Mouse (Mus musculus): ENCODE data around the gene Gm11983. TPM values are rescaled to one million over a fixed set of nuclear protein-coding genes. Genes with fewer than 3 reads are reported as not detected.
"Not testable (repeated sequence)": the region's sequence is repeated elsewhere in the genome, so short reads cannot be mapped to it uniquely, and the experiment has no call there.

The Gm11983 gene
- polyA plus RNA-seq (2021): not detected

- ATAC-seq (no peak), DNase-seq (ENCODE audit: low read depth, low spot score) (no peak)
- ChIA-PET CTCF (no interaction called here), POLR2A (no interaction called here)
- peaks cover 2% of the 10 kb centered on the region for H3K27me3 ChIP-seq
- no peak for TF ChIP-seq CTCF (IDR thresholded peaks at IDR 0.05)
- in situ Hi-C loops (cut with MboI; ENCODE audit: low pct_unique_long_range_greater_than_20kb): no loop called here
These were observed at the start of gene Gm11983 for GRCm38 (mm10) chr11:6837554-6837953. Gm11983 (minus strand) TSS chr11:6837654.

- in situ Hi-C loops (cut with MboI; ENCODE audit: low pct_unique_long_range_greater_than_20kb): loop anchor here (5.0 kb wide), 1 partner anchor 259 kb away; no protein-coding TSS in a partner anchor
- DNase-seq (ENCODE audit: low read depth, low spot score); ATAC-seq; POLR2A ChIA-PET; H3K27me3 ChIP-seq: not testable (repeated sequence)
- CTCF ChIA-PET: interaction anchor here (1.6 kb wide), 1 partner anchor 13 kb away, joined by 8 read pairs; no protein-coding TSS in a partner anchor
These were observed 45.6 kb upstream of the Gm11983 start for GRCm38 (mm10) chr11:6883045-6883444.

DNA sequence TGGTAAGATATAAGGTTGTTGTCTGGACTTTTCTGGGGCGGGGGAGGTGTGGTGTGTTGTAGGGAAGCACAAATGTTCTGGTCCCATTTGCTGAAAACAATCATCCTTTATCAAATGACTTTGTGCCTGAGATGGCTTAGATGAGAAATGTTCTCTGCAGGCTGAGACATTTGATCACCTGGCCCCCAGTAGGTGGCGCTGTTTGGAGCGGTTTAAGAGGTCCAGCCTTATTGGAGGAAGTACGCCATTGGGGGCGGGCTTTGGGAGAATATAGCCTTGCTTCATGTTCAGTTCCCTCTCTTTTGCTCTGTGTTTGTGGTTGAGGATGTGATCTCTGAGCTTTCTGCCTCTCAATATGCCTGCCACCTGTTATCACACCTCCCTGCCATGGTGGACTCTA lies 44.2 kb upstream of the Gm11983 start:
- ChIA-PET CTCF (interaction anchor here (1.0 to 1.6 kb wide), 3 partner anchors 11 to 262 kb away, joined by 3 to 8 read pairs (median 4); no protein-coding TSS in a partner anchor), POLR2A (no interaction called here)
- DNase-seq (ENCODE audit: low read depth, low spot score): no peak
- no peaks in the 10 kb centered on the region for H3K27me3 ChIP-seq
- peak; percentile 79 for TF ChIP-seq CTCF (IDR thresholded peaks at IDR 0.05)
- no peak for ATAC-seq
- in situ Hi-C loops (cut with MboI; ENCODE audit: low pct_unique_long_range_greater_than_20kb): loop anchor here (5.0 kb wide), 1 partner anchor 261 kb away; no protein-coding TSS in a partner anchor

GRCm38 (mm10) chr11:6877740-6878139 lies 40.3 kb upstream of the Gm11983 start:
- no peak for DNase-seq (ENCODE audit: low read depth, low spot score)
- CTCF ChIA-PET: interaction anchor here (1.0 kb wide), 1 partner anchor 9 kb away, joined by 3 read pairs; no protein-coding TSS in a partner anchor
- POLR2A ChIA-PET: interaction anchor here (0.9 kb wide), 1 partner anchor 18 kb away, joined by 3 read pairs; no protein-coding TSS in a partner anchor
- ATAC-seq: no peak
- no peak for TF ChIP-seq CTCF (IDR thresholded peaks at IDR 0.05)
- in situ Hi-C loops (cut with MboI; ENCODE audit: low pct_unique_long_range_greater_than_20kb): no loop called here
- peaks cover 7% of the 10 kb centered on the region for H3K27me3 ChIP-seq

GRCm38 (mm10) chr11:6870947-6871346 lies 33.5 kb upstream of the Gm11983 start:
- ATAC-seq (no peak), DNase-seq (ENCODE audit: low read depth, low spot score) (no peak)
- no peak for TF ChIP-seq CTCF (IDR thresholded peaks at IDR 0.05)
- ChIA-PET CTCF (interaction anchor here (0.9 to 2.3 kb wide), 3 partner anchors 9 to 11 kb away, joined by 3 to 8 read pairs (median 5); no protein-coding TSS in a partner anchor), POLR2A (no interaction called here)
- H3K27me3 ChIP-seq: peaks cover 7% of the 10 kb centered on the region
- in situ Hi-C loops (cut with MboI; ENCODE audit: low pct_unique_long_range_greater_than_20kb): no loop called here

DNA sequence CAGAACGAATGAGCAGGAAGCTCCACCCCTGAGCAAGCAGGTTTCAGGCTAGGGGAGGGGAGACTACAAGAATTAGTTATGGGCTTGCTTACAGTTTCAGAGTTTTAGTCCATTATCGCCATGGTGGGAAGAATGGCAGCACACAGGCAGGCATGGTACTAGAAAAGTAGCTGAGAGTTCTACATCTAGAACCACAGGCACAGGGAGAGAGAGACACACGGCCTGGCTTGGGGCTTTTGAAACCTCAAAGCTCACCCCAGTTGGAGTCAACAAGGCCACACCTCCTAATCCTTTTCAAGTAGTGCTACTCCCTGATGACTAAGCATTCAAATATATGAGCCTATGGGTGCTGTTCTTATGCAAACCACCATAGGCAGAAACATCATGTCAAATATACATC lies 28.1 kb upstream of the Gm11983 start:
- in situ Hi-C loops (cut with MboI; ENCODE audit: low pct_unique_long_range_greater_than_20kb): no loop called here
- DNase-seq (ENCODE audit: low read depth, low spot score) (no peak), ATAC-seq (no peak)
- CTCF ChIA-PET: no interaction called here
- POLR2A ChIA-PET: no interaction called here
- no peaks in the 10 kb centered on the region for H3K27me3 ChIP-seq
- no peak for TF ChIP-seq CTCF (IDR thresholded peaks at IDR 0.05)

- TF ChIP-seq CTCF (IDR thresholded peaks at IDR 0.05): no peak
- in situ Hi-C loops (cut with MboI; ENCODE audit: low pct_unique_long_range_greater_than_20kb): no loop called here
- CTCF ChIA-PET: interaction anchor here (1.2 kb wide), 1 partner anchor 9 kb away, joined by 3 read pairs; no protein-coding TSS in a partner anchor
- no peak for DNase-seq (ENCODE audit: low read depth, low spot score)
- POLR2A ChIA-PET: no interaction called here
- H3K27me3 ChIP-seq: no peaks in the 10 kb centered on the region
- ATAC-seq: no peak
These were observed 24.7 kb upstream of the Gm11983 start for GRCm38 (mm10) chr11:6862185-6862584.

DNA sequence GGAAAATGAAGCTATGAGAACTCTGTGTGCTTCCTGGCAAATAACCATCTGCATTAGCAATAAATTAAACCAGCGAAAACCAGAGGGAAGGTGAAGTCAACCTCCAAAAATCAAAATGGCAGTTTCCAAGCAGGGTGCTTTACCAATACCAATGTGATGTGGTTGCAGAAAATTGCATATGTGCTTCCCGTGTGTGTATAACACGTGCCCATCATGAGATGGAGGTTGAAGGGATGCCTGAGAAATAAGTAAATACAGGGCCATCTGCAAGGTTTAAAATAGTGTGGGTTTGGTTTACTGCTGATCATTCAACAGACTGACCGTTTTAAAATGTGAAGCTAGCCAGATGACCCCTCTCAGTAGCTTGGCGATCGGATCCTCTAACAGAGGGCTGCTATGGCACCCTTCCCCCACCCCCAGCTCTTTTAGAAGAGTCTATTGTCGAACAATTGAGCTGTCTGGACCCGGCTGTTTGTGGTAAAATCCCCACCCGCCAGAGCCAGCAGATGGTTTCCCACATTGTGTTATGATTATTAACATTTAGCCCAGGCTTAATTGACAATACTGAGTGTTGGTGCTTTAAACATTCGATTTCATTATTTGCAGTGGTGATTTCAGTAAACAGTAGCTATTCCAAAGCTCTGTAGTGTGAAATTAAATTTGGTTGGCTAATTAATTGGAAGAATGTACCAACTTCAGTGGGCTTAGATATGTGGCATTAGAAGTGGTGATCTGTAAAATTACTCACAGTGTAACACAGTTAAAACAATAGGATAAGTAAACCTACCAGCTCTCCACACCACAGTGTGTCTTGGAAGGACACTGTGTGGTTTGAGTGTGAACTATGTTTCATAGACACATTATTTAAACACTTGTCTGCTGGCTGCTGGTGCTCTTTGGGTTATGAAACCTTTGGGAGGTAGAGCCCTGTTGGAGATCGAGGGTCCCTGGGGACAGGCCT lies 22.7 kb upstream of the Gm11983 start:
- no peaks in the 10 kb centered on the region for H3K27me3 ChIP-seq
- in situ Hi-C loops (cut with MboI; ENCODE audit: low pct_unique_long_range_greater_than_20kb): no loop called here
- no peak for TF ChIP-seq CTCF (IDR thresholded peaks at IDR 0.05)
- DNase-seq (ENCODE audit: low read depth, low spot score) (no peak), ATAC-seq (no peak)
- ChIA-PET POLR2A (interaction anchor here (1.2 kb wide), 1 partner anchor 17 kb away, joined by 3 read pairs; no protein-coding TSS in a partner anchor), CTCF (interaction anchor here (1.9 kb wide), 1 partner anchor 10 kb away, joined by 5 read pairs; no protein-coding TSS in a partner anchor)

GRCm38 (mm10) chr11:6859096-6859495 lies 21.6 kb upstream of the Gm11983 start:
- H3K27me3 ChIP-seq: no peaks in the 10 kb centered on the region
- CTCF ChIA-PET: no interaction called here
- no peak for DNase-seq (ENCODE audit: low read depth, low spot score)
- TF ChIP-seq CTCF (IDR thresholded peaks at IDR 0.05): no peak
- no peak for ATAC-seq
- in situ Hi-C loops (cut with MboI; ENCODE audit: low pct_unique_long_range_greater_than_20kb): no loop called here
- POLR2A ChIA-PET: interaction anchor here (1.2 kb wide), 1 partner anchor 19 kb away, joined by 3 read pairs; no protein-coding TSS in a partner anchor

GRCm38 (mm10) chr11:6855942-6856341 lies 18.5 kb upstream of the Gm11983 start:
- ATAC-seq (no peak), DNase-seq (ENCODE audit: low read depth, low spot score) (no peak)
- in situ Hi-C loops (cut with MboI; ENCODE audit: low pct_unique_long_range_greater_than_20kb): no loop called here
- ChIA-PET POLR2A (no interaction called here), CTCF (no interaction called here)
- TF ChIP-seq CTCF (IDR thresholded peaks at IDR 0.05): no peak
- H3K27me3 ChIP-seq: no peaks in the 10 kb centered on the region

DNA sequence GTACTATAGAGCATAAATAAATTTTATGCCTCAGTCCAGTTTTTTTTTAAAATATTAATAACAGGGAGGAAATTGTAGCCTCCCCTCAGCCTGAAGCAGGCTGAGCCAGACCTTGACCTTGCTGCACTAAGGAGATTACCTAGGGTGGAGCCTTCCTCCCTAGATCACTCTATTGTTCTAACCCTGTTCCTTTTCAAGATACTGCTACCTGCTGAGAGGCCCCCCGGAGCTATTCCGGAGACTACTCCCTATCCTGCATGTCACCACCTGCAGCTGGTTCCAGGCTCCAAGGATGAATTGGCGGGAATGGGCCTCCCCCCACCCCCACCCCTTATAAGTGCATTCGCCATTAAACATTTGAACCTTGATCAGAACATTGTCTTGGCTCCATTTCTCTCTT lies 15.9 kb upstream of the Gm11983 start:
- DNase-seq (ENCODE audit: low read depth, low spot score); in situ Hi-C loops (cut with MboI; ENCODE audit: low pct_unique_long_range_greater_than_20kb); CTCF ChIA-PET; ATAC-seq; H3K27me3 ChIP-seq; POLR2A ChIA-PET: not testable (repeated sequence)

Data from Patski (cell line).